Mouse (Mus musculus): ENCODE results near the gene Olfr194.
A peak's percentile ranks its signal among the peaks of the same experiment; 100 is the strongest.
"Not testable (repeated sequence)": the region's sequence is repeated elsewhere in the genome, so short reads cannot be mapped to it uniquely, and the experiment has no call there.

Olfr194 gene

DNA sequence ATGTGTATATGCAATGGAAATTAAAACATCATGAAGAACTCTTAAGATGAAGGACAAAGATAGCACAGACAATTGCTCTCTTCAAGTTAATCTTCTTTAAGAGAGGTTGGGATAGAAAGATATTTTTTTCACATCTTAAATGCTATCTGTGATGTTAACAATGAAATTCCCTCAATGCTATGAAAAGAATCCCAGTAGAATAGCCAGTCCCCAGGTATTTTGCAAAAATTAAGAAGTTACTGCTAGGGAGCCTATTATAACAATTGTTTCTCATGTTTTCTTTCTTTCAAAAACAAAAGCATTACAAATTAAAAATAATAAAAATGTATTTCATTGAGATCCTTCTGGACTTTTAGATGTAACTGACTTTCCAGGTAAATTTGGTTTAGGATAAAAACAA, at the start of gene Olfr194:
Olfr194 (minus strand) TSS at position 101 of the 400 bp plus-strand sequence.
- DNase-seq (ENCODE audit: low spot score): no peak

DNA sequence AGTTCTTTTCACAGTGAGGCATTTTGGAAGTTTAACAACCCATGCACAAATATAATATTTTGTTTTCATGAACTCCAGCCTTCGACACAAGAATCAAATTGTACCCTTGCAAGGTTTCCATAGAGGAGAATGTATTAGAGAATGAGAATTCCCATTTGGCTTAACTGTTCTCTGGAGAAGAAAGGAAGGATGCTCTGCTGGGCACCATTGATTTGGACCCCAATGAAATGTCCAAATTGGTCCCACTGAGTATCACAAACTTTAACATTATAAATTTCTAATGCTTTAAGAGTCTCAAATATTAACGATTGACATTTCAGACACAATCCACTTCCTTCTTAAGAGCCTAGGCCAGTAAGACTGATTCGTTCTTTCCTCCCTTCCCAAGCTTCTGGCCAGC, 49.5 kb upstream of the Olfr194 start, which contains the start of gene Olfr196:
Olfr196 (minus strand) TSS at position 101 of the 400 bp plus-strand sequence.
- DNase-seq (ENCODE audit: low spot score): no peak

DNA sequence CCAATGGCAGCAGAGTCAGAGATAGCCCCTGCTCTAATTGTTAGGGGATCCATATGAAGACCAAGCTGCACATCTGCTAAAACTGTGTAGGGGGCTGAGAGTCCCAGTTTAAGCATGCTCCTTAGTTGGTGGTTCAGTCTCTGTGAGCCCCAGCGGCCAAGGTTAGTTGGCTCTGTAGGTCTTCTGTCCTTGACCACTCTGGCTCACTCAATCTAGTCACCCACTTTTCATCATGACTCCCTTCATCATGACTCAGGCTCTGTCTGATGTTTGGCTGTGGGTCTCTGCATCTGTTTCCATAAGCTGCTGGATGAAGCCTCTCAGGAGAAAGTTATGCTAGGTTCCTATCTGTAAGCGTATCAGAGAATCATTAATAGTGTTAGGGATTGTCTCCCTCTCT, 31.1 kb upstream of the Olfr194 start:
- no peak for DNase-seq (ENCODE audit: low spot score)

DNA sequence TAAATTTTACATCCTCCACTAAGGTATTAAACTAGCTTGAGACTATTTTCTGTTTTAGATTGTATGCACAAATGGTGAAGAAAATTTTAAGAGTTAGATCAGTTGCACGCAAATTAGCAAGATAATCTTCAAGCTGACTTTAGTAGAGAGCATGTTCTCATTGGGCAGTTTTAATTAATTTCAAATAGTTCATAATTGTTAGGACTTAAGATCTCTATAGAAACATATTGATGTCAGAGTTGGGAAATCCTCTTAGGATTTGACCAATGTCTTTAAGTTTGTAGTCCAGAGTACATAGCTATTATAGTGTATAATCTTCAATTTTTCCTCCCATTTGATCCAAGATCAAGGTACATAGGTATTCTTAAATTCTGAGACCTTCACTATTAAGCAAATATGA, 25.9 kb upstream of the Olfr194 start, which contains the start of gene Olfr195:
Olfr195 (plus strand) TSS at position 301 of the 400 bp plus-strand sequence.
- DNase-seq (ENCODE audit: low spot score): no peak

DNA sequence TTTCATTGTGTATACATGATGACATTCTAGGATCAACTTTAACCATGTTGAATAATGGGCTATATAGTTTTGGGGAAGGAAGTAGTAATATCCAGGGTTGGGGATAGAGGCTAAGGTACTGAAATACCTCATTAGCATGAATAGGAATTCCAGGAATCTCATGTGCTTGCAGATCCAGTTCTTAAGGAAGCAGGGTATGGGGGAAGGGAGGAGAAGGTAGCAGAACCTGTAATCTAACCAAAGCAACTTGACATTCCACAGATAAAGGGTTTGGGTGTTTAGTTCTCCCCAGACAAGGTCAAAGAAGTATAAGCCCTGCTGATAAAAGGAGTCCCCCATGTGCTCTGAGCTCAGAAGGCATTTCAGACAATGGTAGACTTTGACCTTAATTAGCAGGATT, 20.2 kb upstream of the Olfr194 start:
- peak; percentile 12 for DNase-seq (ENCODE audit: low spot score)

DNA sequence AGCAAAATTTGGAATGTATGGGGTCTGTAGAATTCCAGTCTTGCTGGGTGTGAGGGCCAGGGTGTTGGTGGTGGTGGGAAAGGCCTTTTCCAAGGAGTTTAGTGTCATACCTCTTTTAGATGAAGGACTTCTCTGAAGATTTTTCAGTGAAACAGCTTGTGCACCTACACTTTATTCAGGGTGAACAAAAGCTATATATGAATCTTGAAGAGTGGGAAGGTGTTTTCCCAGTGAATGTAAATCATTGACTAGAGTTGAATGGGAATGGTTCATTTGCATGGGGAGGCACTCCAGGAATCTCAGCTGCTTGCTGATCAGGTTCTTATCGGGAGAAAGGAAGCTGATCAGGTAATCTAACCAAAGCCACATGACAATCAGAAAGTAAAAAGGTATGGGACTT, 9.9 kb upstream of the Olfr194 start:
- DNase-seq (ENCODE audit: low spot score): no peak

DNA sequence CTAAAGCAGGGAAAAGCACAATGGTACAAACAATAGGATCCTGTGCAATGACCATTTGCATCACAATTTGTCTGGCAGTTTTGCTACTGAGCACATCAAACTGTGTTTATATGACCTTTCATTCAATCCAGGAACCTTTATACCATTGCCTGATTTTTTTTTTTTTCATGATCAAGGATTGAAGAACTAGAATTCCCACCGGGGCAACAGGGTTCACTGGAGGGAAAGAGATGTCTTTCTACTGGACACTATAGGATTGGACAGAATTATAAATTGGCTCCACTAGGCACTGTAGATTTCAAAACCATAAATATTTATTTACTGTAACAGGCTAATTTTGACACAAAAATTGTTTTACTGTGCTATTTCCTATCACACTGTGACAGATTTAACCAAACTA, 9.1 kb downstream of the Olfr194 start, which contains the start of gene Olfr193:
Olfr193 (minus strand) TSS at position 101 of the 400 bp plus-strand sequence.
- no peak for DNase-seq (ENCODE audit: low spot score)

DNA sequence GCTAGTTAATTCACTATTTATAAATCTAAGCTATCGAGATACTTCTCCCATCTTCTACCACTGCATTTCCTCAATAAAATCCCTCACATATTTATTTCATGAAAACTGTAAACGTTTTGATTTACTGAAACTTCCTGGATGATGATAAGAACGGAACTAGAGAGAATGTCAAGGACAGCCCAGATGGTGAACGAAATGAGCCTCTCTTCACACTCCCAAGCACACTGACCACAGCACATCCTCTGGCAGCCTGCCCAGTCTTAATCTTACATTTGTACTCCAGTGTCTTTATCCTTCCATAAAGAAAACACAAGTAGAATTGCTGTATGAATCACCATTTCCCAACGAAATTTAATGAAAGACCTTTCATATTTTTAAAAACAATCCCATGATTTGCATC, 12.3 kb downstream of the Olfr194 start:
- DNase-seq (ENCODE audit: low spot score): not testable (repeated sequence)

DNA sequence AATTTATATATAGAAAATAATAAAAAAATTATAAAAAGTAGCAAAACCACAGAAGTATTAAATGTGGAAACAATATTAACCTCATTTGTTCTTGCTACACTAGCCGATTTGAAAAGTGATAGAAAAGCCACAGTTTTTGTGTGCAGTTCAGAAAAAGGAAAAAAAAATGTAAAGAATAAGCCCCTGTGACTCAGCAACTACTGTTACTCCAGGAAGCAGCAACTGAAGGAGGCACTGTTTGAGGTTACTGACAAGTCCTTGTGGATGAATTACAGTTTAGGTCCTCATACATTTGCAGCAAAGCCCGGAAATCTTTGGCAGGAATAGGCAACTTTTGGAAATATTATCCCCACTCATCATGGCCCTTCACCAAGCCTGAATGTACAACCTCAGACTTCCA, 15.6 kb downstream of the Olfr194 start:
- no peak for DNase-seq (ENCODE audit: low spot score)

DNA sequence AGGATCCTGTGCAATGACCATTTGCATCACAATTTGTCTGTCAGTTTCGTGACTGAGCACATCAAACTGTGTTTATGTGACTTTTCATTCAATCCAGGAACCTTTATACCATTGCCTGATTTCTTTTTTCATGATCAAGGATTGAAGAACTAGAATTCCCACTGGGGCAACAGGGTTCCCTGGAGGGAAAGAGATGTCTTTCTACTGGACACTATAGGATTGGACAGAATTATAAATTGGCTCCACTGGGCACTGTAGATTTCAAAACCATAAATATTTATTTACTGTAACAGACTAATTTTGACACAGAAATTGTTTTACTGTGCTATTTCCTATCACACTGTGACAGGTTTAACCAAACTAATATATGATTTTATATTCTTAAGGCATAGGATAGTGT, 31.1 kb downstream of the Olfr194 start, which contains the start of gene Olfr191:
Olfr191 (minus strand) TSS at position 101 of the 400 bp plus-strand sequence.
- not testable (repeated sequence) for DNase-seq (ENCODE audit: low spot score)

DNA sequence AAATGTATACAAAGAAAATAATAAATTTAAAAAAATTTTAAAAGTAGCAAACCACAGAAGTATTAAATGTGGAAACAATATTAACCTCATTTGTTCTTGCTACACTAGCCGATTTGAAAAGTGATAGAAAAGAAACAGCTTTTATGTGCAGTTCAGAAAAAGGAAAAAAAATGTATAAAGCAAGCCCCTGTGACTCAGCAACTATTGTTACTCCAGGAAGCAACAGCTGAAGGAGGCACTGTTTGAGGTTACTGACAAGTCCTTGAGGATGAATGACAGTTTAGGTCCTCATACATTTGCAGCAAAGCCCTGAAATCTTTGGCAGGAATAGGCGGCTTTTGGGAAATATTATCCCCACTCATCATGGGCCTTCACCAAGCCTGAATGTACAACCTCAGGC, 39.8 kb downstream of the Olfr194 start:
- not testable (repeated sequence) for DNase-seq (ENCODE audit: low spot score)

DNA sequence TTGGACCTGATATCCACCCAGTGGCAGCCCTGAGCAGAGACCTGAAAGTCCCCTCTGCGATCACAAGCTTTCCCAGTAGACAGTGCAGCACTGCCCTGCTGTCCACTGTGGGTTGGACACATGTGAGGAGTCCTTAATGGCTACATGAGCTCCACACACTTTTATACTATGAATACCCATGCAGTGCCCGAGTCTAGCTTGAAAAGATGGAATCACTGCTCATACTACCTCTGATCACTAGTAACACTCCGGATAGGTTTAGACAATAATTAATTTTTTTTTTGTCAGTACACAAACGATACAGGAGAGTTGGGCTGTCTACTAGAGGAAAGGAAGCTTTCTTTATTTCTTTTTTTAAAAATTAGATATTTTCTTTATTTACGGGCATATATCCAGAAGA, 43.0 kb downstream of the Olfr194 start, which contains the start of gene Olfr190:
Olfr190 (minus strand) TSS at position 101 of the 400 bp plus-strand sequence.
- no peak for DNase-seq (ENCODE audit: low spot score)

DNA sequence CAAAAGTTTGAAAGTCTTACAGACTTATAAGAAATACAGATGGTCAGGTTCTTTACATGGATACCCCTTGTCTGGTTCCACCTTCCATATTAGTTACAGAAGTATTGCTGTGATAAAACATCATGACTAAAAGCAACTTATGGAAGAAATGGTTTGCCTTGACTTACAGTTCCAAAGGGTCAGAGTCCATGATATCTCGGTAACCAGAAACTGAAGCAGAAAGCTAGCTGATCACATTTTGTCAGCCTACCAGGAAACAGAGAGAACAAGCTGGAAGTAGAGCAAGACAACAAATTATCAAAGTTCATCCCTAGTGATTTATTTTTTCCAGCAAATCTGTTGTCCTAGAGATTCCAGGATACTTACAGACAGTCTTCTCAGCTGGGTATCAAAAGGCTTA, 47.3 kb downstream of the Olfr194 start:
- no peak for DNase-seq (ENCODE audit: low spot score)

DNA sequence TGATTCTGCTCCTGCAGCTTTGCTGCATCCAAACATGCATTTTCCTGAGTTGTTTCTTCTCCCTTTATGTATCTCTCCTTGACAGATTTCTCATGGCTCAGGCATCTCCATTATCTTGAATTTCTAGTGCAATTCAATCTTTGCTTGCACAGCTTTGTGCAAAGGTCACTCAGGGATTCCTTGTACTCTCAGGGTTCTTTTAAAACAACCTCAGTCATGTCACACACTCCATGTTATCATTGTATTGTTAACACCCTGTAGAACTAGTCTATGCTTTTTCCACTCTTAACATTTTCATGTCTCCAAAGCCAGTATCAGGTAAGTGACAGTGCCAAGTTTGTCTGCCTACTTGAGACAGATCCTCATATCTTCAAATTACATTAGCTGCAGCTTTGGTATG, 49.1 kb downstream of the Olfr194 start:
- DNase-seq (ENCODE audit: low spot score): no peak
